Mouse (Mus musculus): ENCODE results near the gene Nudt11.
"Not testable (repeated sequence)": the region's sequence is repeated elsewhere in the genome, so short reads cannot be mapped to it uniquely, and the experiment has no call there.

- not testable (repeated sequence) for TF ChIP-seq ZNF384 (IDR thresholded peaks at IDR 0.05; ENCODE audit: low read depth, low read length); HCFC1 (IDR thresholded peaks at IDR 0.05; ENCODE audit: borderline replicate concordance, insufficient read depth, low read length); ZC3H11A (IDR thresholded peaks at IDR 0.05; ENCODE audit: borderline replicate concordance, low read depth, low read length)
These were observed at the start of gene Nudt11 for GRCm38 (mm10) chrX:6047066-6047935.

Measured in ES-E14 (cell line).